Mouse (Mus musculus) liver, embryonic 16.5 days (tissue): ENCODE data around the gene Nrxn1. TPM values are rescaled to one million over a fixed set of nuclear protein-coding genes. Genes with fewer than 3 reads are reported as not detected.

Experiments
- ATAC-seq: fragments of 200-750 bp; cut with Nextera tagmentation; 2 replicates; pipeline ENCODE4 v1.8.0; 2017; ENCODE audit warnings: low read depth, mild to moderate bottlenecking, moderate number of reproducible peaks, moderate library complexity
- H3K27ac ChIP-seq: fragments of 300-500 bp; sonication (generic); 2 replicates; pipeline ENCODE4 v1.5.1; 2014; ENCODE audit warnings: mild to moderate bottlenecking, low read length
- H3K27me3 ChIP-seq: fragments of 300-500 bp; sonication (generic); 2 replicates; pipeline ENCODE4 v1.6.1; 2014; ENCODE audit warnings: low read depth, low read length, mixed read lengths; ENCODE audit not compliant: control insufficient read depth, insufficient read depth
- H3K36me3 ChIP-seq: fragments of 300-500 bp; sonication (generic); 2 replicates; pipeline ENCODE4 v1.6.1; 2014; ENCODE audit warnings: mild to moderate bottlenecking; ENCODE audit not compliant: control insufficient read depth, insufficient read depth
- H3K4me1 ChIP-seq: fragments of 300-500 bp; sonication (generic); 2 replicates; pipeline ENCODE4 v1.6.1; 2014; ENCODE audit warnings: low read depth, low read length, mixed read lengths; ENCODE audit not compliant: control insufficient read depth
- H3K4me2 ChIP-seq: fragments of 300-500 bp; sonication (generic); 2 replicates; pipeline ENCODE4 v1.6.1; 2014; ENCODE audit warnings: low read depth, low read length, mixed read lengths
- H3K4me3 ChIP-seq: fragments of 300-500 bp; sonication (generic); 2 replicates; pipeline ENCODE4 v1.5.1; 2014; ENCODE audit warnings: low read depth, mild to moderate bottlenecking, low read length
- H3K9ac ChIP-seq: fragments of 300-500 bp; sonication (generic); 2 replicates; pipeline ENCODE4 v1.6.1; 2014; ENCODE audit warnings: low read depth, low read length
- H3K9me3 ChIP-seq: fragments of 300-500 bp; sonication (generic); replicated peaks from 2 replicates; pipeline ENCODE4 v1.6.1; 2016; ENCODE audit warnings: low read length; ENCODE audit not compliant: control insufficient read depth
- WGBS: fragments of 180-500 bp; shearing (Covaris S2); extraction: QIAGEN DNeasy Blood & Tissue Kit; methylation state at CpG from one replicate; pipeline ENCODE4 v1.1.7; 2014; ENCODE audit not compliant: insufficient replicate concordance; 5-methylcytosine and 5-hydroxymethylcytosine counted together
- microRNA-seq: library from miRNA; unstranded; fragments of <30 nt; microRNA quantifications from one replicate; pipeline ENCODE4, GENCODE M21; 2016
- polyA plus RNA-seq: library from polyadenylated mRNA; unstranded; fragments of >200 nt; fragmentation: Nextera tagmentation; extraction: Ambion mirVana; gene quantifications from 2 replicates; pipeline ENCODE4 v1.2.1, GENCODE M21; 2015

The Nrxn1 gene
- polyA plus RNA-seq, 1 experiment from 2014 or later: 0.22 TPM

DNA sequence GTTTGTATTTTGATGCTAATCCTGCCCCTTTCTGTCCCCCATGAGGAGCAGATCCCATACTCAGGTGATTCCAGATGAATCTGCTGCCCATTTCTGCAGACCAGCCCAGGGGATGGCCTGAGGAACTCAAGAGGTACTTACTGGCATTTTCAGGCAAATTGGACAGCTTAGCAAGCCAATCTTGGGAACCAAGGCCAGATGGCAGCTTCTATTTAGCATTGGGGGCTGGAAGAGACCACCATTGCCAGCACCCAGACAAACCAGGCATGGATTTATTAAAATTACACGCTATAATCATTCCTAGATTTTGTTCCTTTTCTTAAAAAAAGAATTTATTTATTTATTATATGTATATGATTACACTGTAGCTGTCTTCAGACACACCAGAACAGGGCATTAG is 1076.2 kb downstream of the Nrxn1 start:
- Histone ChIP-seq H3K27ac (no peak overlapping the region), H3K27me3 (no peaks in the 10 kb centered on the region), H3K9ac (no peak overlapping the region), H3K9me3 (no peaks in the 10 kb centered on the region; the same call in 1 of the 2 replicates), H3K4me3 (no peak overlapping the region), H3K4me2 (no peak overlapping the region), H3K36me3 (no peaks in the 10 kb centered on the region), H3K4me1 (no peaks in the 10 kb centered on the region)
- no peak for ATAC-seq
- WGBS: 42% methylated on average over 1 of the region's 1 CpGs

DNA sequence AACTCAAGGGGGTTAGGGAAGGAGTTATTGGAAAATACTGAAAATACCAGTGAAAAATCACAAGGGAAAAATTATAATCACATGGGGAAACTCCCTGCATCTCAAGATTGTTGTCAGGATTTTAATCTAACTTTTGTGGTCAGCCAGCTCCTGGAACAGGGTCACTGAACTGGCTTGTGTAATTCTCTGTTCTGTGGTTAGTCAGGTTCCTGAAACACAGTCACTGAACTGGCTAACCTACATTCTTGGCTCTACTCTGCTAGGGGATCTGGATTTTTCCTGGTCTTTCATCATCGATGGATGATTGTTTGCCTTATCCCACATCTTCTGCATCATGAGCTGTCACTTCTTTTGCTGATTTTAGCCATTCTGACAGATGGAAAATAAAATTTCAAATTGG is 1081.1 kb downstream of the Nrxn1 start:
- no peak for ATAC-seq
- Histone ChIP-seq H3K9me3 (no peaks in the 10 kb centered on the region; the same call in 1 of the 2 replicates), H3K9ac (no peak overlapping the region), H3K4me1 (no peaks in the 10 kb centered on the region), H3K27ac (no peak overlapping the region), H3K27me3 (no peaks in the 10 kb centered on the region), H3K36me3 (no peaks in the 10 kb centered on the region), H3K4me3 (no peak overlapping the region), H3K4me2 (no peak overlapping the region)
- 71% methylated on average over 1 of the region's 1 CpGs for WGBS

DNA sequence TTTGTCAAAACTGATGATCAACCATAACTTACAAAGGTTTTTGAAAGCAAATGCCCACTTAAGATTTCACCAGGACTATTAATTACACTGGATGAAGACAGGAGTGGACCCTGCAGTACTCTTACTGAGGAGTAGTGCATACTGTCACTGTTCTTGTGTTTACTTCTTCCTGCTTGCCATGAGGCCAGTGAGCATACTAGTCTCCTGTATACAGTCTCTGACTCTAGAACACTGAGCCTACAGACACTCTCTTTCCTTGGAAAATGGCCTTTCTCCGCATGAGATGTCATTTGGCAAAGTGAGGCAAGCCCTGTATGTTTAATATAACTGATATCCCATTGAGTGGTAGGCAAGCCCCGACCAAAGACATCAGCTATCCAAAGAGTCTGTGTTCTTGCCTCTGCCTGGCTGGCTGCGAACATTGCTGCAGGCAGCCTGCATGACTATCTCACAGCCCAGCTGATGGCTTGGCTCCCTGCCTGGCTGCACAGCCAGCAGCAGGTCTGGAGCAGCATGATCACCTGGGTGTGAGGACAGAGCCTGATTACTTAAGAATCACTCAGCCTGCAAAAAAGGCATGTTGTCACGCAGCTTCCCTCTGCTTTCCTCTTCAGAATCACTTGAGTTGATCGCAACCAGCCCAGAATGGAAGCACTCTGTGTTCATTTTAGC is 1085.3 kb downstream of the Nrxn1 start:
- no peak for ATAC-seq
- Histone ChIP-seq H3K36me3 (no peaks in the 10 kb centered on the region), H3K27ac (no peak overlapping the region), H3K4me1 (no peaks in the 10 kb centered on the region), H3K4me3 (no peak overlapping the region), H3K27me3 (no peaks in the 10 kb centered on the region), H3K9ac (no peak overlapping the region), H3K9me3 (no peaks in the 10 kb centered on the region), H3K4me2 (no peak overlapping the region)
- WGBS: 37% methylated on average over 5 of the region's 5 CpGs

DNA sequence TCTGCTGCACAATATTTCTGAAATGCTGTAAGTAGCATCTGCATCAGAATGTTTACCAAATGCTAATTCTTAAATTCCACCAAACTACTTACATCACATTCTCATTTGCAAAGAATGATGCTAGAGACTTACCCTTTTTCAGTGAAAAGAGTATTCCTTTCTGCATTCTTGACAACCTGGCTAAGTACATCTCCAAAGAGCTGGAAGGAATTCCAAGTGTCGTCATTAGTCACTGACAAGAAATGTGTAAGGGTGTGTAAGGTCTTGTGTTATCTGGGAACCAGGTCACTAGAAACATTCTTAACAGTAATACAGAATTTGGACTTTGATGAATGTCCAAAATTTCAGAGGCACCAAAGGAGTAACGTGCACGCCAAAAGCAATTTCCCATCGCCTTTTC is 1102.2 kb downstream of the Nrxn1 start:
- H3K36me3 ChIP-seq: no peaks in the 10 kb centered on the region
- 71% methylated on average over 4 of the region's 4 CpGs for WGBS
- H3K4me2 ChIP-seq: no peak overlapping the region
- no peaks in the 10 kb centered on the region for H3K4me1 ChIP-seq
- H3K9ac ChIP-seq: no peak overlapping the region
- no peaks in the 10 kb centered on the region for H3K27me3 ChIP-seq
- H3K4me3 ChIP-seq: no peak overlapping the region
- no peak for ATAC-seq
- no peak overlapping the region for H3K27ac ChIP-seq
- H3K9me3 ChIP-seq: no peaks in the 10 kb centered on the region

Small RNA genes lying within 50 kb of the gene (microRNA-seq; reads per million reads assigned to microRNA genes)
- not detected for gene Gm24510
- gene Gm27475: not detected
- not detected for gene Gm47307
